Mouse (Mus musculus): Measurements from ENCODE around the gene Rnf135.
"Not testable (repeated sequence)": the region's sequence is repeated elsewhere in the genome, so short reads cannot be mapped to it uniquely, and the experiment has no call there.

Rnf135 gene

GRCm38 (mm10) chr11:80163362-80164116 is 20.1 kb upstream of the Rnf135 start:
- DNase-seq (ENCODE audit: low spot score) = no peak

GRCm38 (mm10) chr11:80164224-80164623 is 19.4 kb upstream of the Rnf135 start:
- DNase-seq (ENCODE audit: low spot score) = no peak

- DNase-seq (ENCODE audit: low spot score) = no peak
Observed at GRCm38 (mm10) chr11:80168121-80168520, 15.5 kb upstream of the Rnf135 start.

- no peak for DNase-seq (ENCODE audit: low spot score)
Observed at GRCm38 (mm10) chr11:80168611-80169249, 14.9 kb upstream of the Rnf135 start.

GRCm38 (mm10) chr11:80169629-80170028 is 14.0 kb upstream of the Rnf135 start:
- no peak for DNase-seq (ENCODE audit: low spot score)

GRCm38 (mm10) chr11:80170351-80170750 is 13.3 kb upstream of the Rnf135 start:
- DNase-seq (ENCODE audit: low spot score) = no peak

GRCm38 (mm10) chr11:80171884-80172283 is 11.8 kb upstream of the Rnf135 start:
- DNase-seq (ENCODE audit: low spot score) = no peak

GRCm38 (mm10) chr11:80173963-80174670 is 9.5 kb upstream of the Rnf135 start:
- DNase-seq (ENCODE audit: low spot score) = no peak

GRCm38 (mm10) chr11:80176911-80177895 is 6.4 kb upstream of the Rnf135 start:
- DNase-seq (ENCODE audit: low spot score) = no peak

- DNase-seq (ENCODE audit: low spot score) = no peak
Observed at GRCm38 (mm10) chr11:80178316-80178715, 5.3 kb upstream of the Rnf135 start.

- DNase-seq (ENCODE audit: low spot score) = no peak
Observed at GRCm38 (mm10) chr11:80181021-80181749, 2.5 kb upstream of the Rnf135 start.

GRCm38 (mm10) chr11:80183054-80183704 is 472 bp upstream of the Rnf135 start:
- not testable (repeated sequence) for DNase-seq (ENCODE audit: low spot score)

GRCm38 (mm10) chr11:80184531-80185071 is 950 bp downstream of the Rnf135 start:
- DNase-seq (ENCODE audit: low spot score) = no peak

- DNase-seq (ENCODE audit: low spot score) = not testable (repeated sequence)
Observed at GRCm38 (mm10) chr11:80185441-80185976, 1.9 kb downstream of the Rnf135 start.

GRCm38 (mm10) chr11:80190280-80190679 is 6.6 kb downstream of the Rnf135 start:
- no peak for DNase-seq (ENCODE audit: low spot score)

- DNase-seq (ENCODE audit: low spot score) = no peak
Observed at GRCm38 (mm10) chr11:80193827-80194226, 10.2 kb downstream of the Rnf135 start.

GRCm38 (mm10) chr11:80196351-80196750 is 12.7 kb downstream of the Rnf135 start:
- no peak for DNase-seq (ENCODE audit: low spot score)

- no peak for DNase-seq (ENCODE audit: low spot score)
Observed at GRCm38 (mm10) chr11:80199316-80199715, 15.7 kb downstream of the Rnf135 start.

GRCm38 (mm10) chr11:80199773-80200172 is 16.1 kb downstream of the Rnf135 start:
- DNase-seq (ENCODE audit: low spot score) = no peak

GRCm38 (mm10) chr11:80200326-80200725 is 16.7 kb downstream of the Rnf135 start:
- no peak for DNase-seq (ENCODE audit: low spot score)
